Mouse (Mus musculus) hindbrain, embryonic 13.5 days (tissue): ENCODE results near the gene Mitf. TPM values are rescaled to one million over a fixed set of nuclear protein-coding genes. Genes with fewer than 3 reads are reported as not detected.

Experiments
- ATAC-seq: fragments of 200-750 bp; cut with Nextera tagmentation; 2 replicates; pipeline ENCODE4 v1.8.0; 2017; ENCODE audit warnings: moderate TSS enrichment; ENCODE audit not compliant: low FRiP score
- H3K27ac ChIP-seq: fragments of 300-500 bp; sonication (generic); 2 replicates; pipeline ENCODE4 v1.5.1; 2015; ENCODE audit warnings: inconsistent platforms, mild to moderate bottlenecking, moderate library complexity
- H3K27me3 ChIP-seq: fragments of 300-500 bp; sonication (generic); 2 replicates; pipeline ENCODE4 v1.6.1; 2015; ENCODE audit warnings: mild to moderate bottlenecking, inconsistent platforms
- H3K36me3 ChIP-seq: fragments of 300-500 bp; sonication (generic); 2 replicates; pipeline ENCODE4 v1.6.1; 2015; ENCODE audit warnings: mild to moderate bottlenecking, inconsistent platforms
- H3K4me1 ChIP-seq: fragments of 300-500 bp; sonication (generic); replicated peaks from 2 replicates; pipeline ENCODE4 v1.6.1; 2015; ENCODE audit warnings: inconsistent platforms
- H3K4me2 ChIP-seq: fragments of 300-500 bp; sonication (generic); 2 replicates; pipeline ENCODE4 v1.6.1; 2015; ENCODE audit warnings: inconsistent platforms, mild to moderate bottlenecking, moderate library complexity
- H3K4me3 ChIP-seq: fragments of 300-500 bp; sonication (generic); 2 replicates; pipeline ENCODE4 v1.5.1; 2015; ENCODE audit warnings: mild to moderate bottlenecking, inconsistent platforms
- H3K9ac ChIP-seq: fragments of 300-500 bp; sonication (generic); 2 replicates; pipeline ENCODE4 v1.6.1; 2015; ENCODE audit warnings: mild to moderate bottlenecking, inconsistent platforms
- H3K9me3 ChIP-seq: fragments of 300-500 bp; sonication (generic); 2 replicates; pipeline ENCODE4 v1.6.1; 2016; ENCODE audit warnings: inconsistent platforms
- WGBS: fragments of 180-500 bp; shearing (Covaris S2); methylation state at CpG from one replicate; pipeline ENCODE4 v1.1.7; 2015; 5-methylcytosine and 5-hydroxymethylcytosine counted together
- polyA plus RNA-seq: library from polyadenylated mRNA; unstranded; fragments of >200 nt; fragmentation: Nextera tagmentation; extraction: Ambion mirVana; gene quantifications from 2 replicates; pipeline ENCODE4 v1.2.1, GENCODE M21; 2015

Gene Mitf
- polyA plus RNA-seq, 1 experiment from 2014 or later, result 2.1 TPM

DNA sequence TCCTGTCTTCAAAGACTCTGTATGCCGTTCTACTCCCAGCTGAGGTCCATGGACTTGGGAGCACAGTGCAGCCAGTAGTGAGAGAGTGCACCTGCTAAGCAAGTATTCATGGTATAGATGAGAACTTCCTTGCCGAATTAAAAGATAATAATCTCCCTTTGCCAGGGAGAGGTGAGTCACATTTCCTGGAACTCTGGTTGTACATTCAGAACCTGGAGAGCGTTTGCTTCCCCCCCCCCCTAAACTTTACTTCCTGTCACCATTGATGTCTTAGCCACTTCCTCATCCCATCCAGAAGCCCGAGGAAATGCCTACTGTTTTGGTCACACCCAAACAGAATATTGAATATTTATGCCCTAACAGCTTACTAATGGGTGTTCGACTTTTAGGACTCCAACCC is 209.0 kb downstream of the Mitf start:
- Histone ChIP-seq H3K4me2 (no peak overlapping the region), H3K27ac (no peak overlapping the region), H3K9me3 (no peaks in the 10 kb centered on the region), H3K27me3 (no peaks in the 10 kb centered on the region), H3K9ac (no peak overlapping the region), H3K4me3 (no peak overlapping the region), H3K4me1 (peaks cover 8% of the 10 kb centered on the region; the same call in 1 of the 2 replicates), H3K36me3 (no peaks in the 10 kb centered on the region)
- ATAC-seq, result no peak
- 87% methylated on average over 5 of the region's 5 CpGs for WGBS

DNA sequence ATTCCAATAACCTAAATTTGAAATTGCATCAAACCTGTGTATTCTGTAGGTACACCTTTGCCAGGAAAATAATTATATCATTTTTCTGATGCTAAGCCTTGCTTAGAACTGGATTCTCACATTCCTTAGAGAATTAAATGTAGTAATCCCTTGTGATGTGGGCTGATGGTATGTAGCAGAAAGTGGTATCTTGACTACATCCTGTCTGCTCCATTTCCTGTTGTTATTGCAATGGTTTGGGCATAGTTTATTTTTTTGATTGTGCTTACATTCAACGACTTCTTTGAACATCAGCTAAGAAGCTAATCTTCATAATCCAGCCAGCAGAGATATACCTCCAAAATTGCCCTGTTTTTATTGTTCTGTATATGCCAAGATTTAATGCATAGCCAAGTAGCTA is 217.0 kb downstream of the Mitf start:
- Histone ChIP-seq H3K27me3 (peaks cover 14% of the 10 kb centered on the region), H3K9ac (no peak overlapping the region), H3K4me3 (no peak overlapping the region), H3K4me2 (no peak overlapping the region), H3K9me3 (no peaks in the 10 kb centered on the region), H3K36me3 (no peaks in the 10 kb centered on the region), H3K27ac (no peak overlapping the region), H3K4me1 (no peaks in the 10 kb centered on the region)
- WGBS, result 74% methylated on average over 1 of the region's 1 CpGs
- no peak for ATAC-seq

- H3K4me3 ChIP-seq, result no peak overlapping the region
- H3K27ac ChIP-seq, result no peak overlapping the region
- no peaks in the 10 kb centered on the region for H3K9me3 ChIP-seq
- 26% methylated on average over 3 of the region's 3 CpGs for WGBS
- no peaks in the 10 kb centered on the region for H3K4me1 ChIP-seq
- no peak for ATAC-seq
- peaks cover 71% of the 10 kb centered on the region for H3K27me3 ChIP-seq
- H3K4me2 ChIP-seq, result no peak overlapping the region
- H3K36me3 ChIP-seq, result no peaks in the 10 kb centered on the region
- H3K9ac ChIP-seq, result no peak overlapping the region
Observed at GRCm38 (mm10) chr6:98038513-98038912, 231.7 kb downstream of the Mitf start.

GRCm38 (mm10) chr6:98041795-98042194 is 234.9 kb downstream of the Mitf start:
- no peak for ATAC-seq
- H3K36me3 ChIP-seq, result no peaks in the 10 kb centered on the region
- H3K9me3 ChIP-seq, result no peaks in the 10 kb centered on the region
- no peak overlapping the region for H3K27ac ChIP-seq
- no peak overlapping the region for H3K4me2 ChIP-seq
- H3K4me1 ChIP-seq, result peaks cover 4% of the 10 kb centered on the region
- H3K9ac ChIP-seq, result no peak overlapping the region
- no peak overlapping the region for H3K4me3 ChIP-seq
- peaks cover 62% of the 10 kb centered on the region for H3K27me3 ChIP-seq
- WGBS, result 75% methylated on average over 7 of the region's 7 CpGs

DNA sequence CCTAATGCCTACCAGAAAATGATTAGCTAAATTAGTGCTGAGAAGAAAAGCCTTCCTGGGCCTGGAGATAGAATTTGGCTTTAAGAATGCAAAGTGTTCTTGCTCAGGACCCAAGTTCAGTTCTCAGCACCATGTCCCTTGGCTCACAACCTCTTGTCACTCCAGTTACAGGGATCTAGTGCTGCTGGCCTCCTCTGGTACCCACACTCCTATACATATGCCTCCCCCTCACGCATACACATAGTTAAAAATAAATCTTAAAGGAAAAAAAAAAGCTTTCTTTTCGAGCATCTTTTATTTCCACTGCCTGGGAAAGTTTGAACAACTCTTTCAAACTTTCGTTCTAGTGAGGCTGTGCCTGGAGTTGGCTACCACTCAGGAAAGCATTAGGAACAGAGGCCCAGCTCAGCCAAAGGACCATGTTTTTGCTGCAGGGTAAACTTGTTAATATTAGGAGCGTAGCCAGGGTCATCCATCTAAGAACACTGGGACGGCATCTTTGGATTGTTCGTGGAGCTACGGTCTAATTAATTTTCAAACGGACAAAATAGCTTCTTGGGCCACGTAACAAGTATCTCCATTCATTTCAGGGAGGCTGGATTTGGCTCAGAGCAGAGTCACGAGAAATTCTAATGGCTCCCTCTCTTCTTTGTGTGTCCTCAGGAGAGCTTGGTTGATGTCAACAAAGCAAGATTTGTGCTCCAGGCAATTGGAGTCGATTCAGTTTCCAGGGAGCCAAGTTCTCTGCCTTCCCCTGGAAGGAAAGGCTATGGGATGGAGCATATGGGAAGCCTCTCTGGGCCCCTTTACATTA is 239.7 kb downstream of the Mitf start:
- Histone ChIP-seq H3K9me3 (no peaks in the 10 kb centered on the region), H3K27ac (0 out of 2 replicates have a peak overlapping the region, but pooled peaks have one; percentile 13), H3K4me1 (peaks cover 25% of the 10 kb centered on the region), H3K4me3 (no peak overlapping the region), H3K4me2 (no peak overlapping the region), H3K36me3 (no peaks in the 10 kb centered on the region), H3K27me3 (peaks cover 40% of the 10 kb centered on the region), H3K9ac (no peak overlapping the region)
- peak; percentile 80 for ATAC-seq
- 33% methylated on average over 11 of the region's 11 CpGs for WGBS

- no peak for ATAC-seq
Observed at GRCm38 (mm10) chr6:98047741-98048140, 240.9 kb downstream of the Mitf start.

DNA sequence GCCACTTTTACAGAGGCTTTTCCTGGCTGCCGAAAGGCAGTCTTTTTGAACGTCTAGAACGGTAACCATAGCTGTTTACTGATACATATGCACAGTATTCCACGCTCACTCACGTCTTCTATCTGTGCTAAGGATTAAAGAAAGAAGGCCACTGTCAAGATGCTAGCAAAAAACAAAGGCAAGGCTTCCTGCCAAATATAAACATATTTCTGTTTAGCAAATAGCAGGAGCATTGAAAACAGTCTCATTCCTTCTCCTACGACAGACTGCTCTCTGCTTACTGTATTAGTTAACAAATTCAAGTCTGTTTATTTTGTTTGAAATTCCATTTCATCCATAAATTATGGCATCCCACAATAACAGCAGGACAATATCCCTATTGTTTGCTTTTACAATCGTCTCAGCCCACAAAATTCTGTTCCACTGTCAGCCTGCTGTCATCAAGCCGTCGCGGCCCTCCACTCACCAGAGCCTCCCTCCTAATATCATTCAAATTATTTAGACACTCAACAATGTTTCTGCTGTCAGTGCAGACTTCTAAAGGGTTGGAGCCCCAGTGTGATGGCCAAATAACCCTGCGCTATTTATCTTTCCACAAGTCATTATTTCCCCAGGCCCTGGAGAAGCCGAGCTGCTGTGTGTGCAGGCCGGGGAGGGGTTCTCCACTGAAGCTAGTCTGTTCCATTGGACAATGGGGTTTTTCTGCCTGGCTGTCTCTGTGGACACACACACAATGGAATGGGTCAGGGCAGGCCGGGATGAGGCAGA is 242.0 kb downstream of the Mitf start:
- WGBS, result 16% methylated on average over 14 of the region's 14 CpGs

More at GRCm38 (mm10) chr6:98047741-98048140, 240.9 kb downstream of the Mitf start:
- Histone ChIP-seq H3K27me3 (peaks cover 29% of the 10 kb centered on the region), H3K27ac (peak overlapping the region; percentile 41; the same call in 1 of the 2 replicates), H3K9ac (no peak overlapping the region), H3K4me2 (no peak overlapping the region), H3K4me1 (peaks cover 25% of the 10 kb centered on the region), H3K9me3 (no peaks in the 10 kb centered on the region), H3K36me3 (no peaks in the 10 kb centered on the region), H3K4me3 (no peak overlapping the region)
- WGBS, result 45% methylated on average over 6 of the region's 6 CpGs

DNA sequence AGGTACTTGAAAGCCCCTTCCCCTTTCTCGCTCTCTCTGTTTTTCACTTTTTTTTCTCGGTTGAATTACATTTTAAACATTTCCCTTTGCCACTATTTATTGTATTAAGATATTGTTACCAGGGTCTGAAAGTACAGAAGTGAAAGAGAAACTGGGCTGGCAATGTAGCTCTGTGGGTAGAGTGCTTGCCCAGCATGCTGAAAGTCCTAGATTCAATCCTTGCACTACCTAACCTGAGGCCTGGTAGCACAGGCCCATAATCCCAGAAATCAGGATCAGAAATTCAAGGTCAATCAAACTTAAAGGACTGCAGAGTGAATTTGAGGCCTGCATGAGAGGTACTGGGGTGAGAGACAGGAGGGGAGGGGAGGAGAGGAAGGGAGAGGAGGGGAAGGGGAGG is 242.7 kb downstream of the Mitf start:
- H3K4me1 ChIP-seq, result peaks cover 25% of the 10 kb centered on the region
- 19% methylated on average over 2 of the region's 2 CpGs for WGBS
- H3K9ac ChIP-seq, result no peak overlapping the region
- peaks cover 17% of the 10 kb centered on the region for H3K27me3 ChIP-seq
- no peak overlapping the region for H3K4me3 ChIP-seq
- peak overlapping the region; percentile 64 for H3K27ac ChIP-seq
- no peaks in the 10 kb centered on the region for H3K36me3 ChIP-seq
- no peak overlapping the region for H3K4me2 ChIP-seq
- no peaks in the 10 kb centered on the region for H3K9me3 ChIP-seq
- ATAC-seq, result no peak

More for the DNA sequence above, 242.0 kb downstream of the Mitf start:
- Histone ChIP-seq H3K4me1 (peaks cover 25% of the 10 kb centered on the region), H3K9ac (no peak overlapping the region), H3K27ac (peak overlapping the region; percentile 41), H3K36me3 (no peaks in the 10 kb centered on the region), H3K9me3 (no peaks in the 10 kb centered on the region), H3K4me2 (no peak overlapping the region), H3K4me3 (no peak overlapping the region), H3K27me3 (peaks cover 18% of the 10 kb centered on the region)
- peak; percentile 73; the same call in 1 of the 2 replicates for ATAC-seq

DNA sequence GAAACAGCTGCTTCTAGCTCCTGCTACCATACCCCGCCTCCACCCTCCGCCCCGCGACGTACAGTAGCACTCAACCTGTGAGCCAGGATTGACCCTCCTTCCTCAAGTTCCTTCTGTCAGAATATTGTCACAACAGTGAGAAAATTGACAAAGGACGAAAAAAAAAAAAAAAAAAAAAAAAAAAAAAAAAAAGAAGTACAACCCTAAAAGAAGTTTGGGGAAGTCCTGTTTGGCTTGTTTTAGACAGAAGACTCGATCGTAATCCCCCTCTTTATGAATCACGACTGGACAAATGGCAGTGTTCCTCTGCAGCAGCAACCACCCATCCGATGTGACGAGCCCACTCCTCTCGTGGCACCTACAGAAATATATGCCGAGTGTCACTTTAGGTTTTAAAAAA is 255.0 kb downstream of the Mitf start:
- Histone ChIP-seq H3K36me3 (no peaks in the 10 kb centered on the region), H3K4me2 (no peak overlapping the region), H3K4me1 (peaks cover 4% of the 10 kb centered on the region; the same call in 1 of the 2 replicates), H3K9ac (no peak overlapping the region), H3K27me3 (no peaks in the 10 kb centered on the region), H3K4me3 (no peak overlapping the region), H3K9me3 (no peaks in the 10 kb centered on the region; the same call in 1 of the 2 replicates), H3K27ac (no peak overlapping the region)
- no peak for ATAC-seq
- 94% methylated on average over 13 of the region's 13 CpGs for WGBS

DNA sequence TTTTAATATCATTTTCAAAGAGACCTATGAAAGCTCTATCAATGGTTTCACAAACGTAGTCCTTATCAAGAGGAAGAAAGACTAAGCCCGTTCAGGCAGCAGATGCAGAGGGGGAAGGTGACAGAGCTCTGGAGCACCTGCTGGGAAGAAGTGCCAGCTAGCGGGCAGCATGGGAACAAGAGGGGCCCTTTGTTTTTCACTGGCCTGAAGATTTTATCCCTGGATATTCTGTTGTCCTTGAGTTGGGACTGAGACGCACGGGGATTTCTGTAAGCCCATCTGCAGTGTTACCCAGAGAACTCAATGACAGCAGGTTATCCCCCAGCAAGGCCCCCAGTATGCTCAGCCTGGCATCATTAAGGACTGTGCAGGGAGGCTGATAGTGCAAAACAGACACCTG is 258.1 kb downstream of the Mitf start:
- no peak for ATAC-seq
- H3K4me1 ChIP-seq, result peaks cover 4% of the 10 kb centered on the region; the same call in 1 of the 2 replicates
- no peak overlapping the region for H3K4me3 ChIP-seq
- no peaks in the 10 kb centered on the region for H3K9me3 ChIP-seq
- H3K27me3 ChIP-seq, result no peaks in the 10 kb centered on the region
- no peak overlapping the region for H3K27ac ChIP-seq
- H3K4me2 ChIP-seq, result no peak overlapping the region
- H3K36me3 ChIP-seq, result no peaks in the 10 kb centered on the region
- no peak overlapping the region for H3K9ac ChIP-seq
- 16% methylated on average over 5 of the region's 5 CpGs for WGBS

- Histone ChIP-seq H3K27ac (no peak overlapping the region), H3K4me1 (peaks cover 4% of the 10 kb centered on the region; the same call in 1 of the 2 replicates), H3K9ac (no peak overlapping the region), H3K27me3 (no peaks in the 10 kb centered on the region), H3K4me3 (no peak overlapping the region), H3K36me3 (no peaks in the 10 kb centered on the region), H3K9me3 (no peaks in the 10 kb centered on the region), H3K4me2 (no peak overlapping the region)
- no peak for ATAC-seq
- WGBS, result 89% methylated on average over 4 of the region's 4 CpGs
Observed at GRCm38 (mm10) chr6:98066420-98066819, 259.6 kb downstream of the Mitf start.
